Mouse (Mus musculus) heart, embryonic 10.5 days (tissue): ENCODE results near the gene Hoxb5. TPM values are rescaled to one million over a fixed set of nuclear protein-coding genes. Genes with fewer than 3 reads are reported as not detected.

ENCODE experiments used
- DNase-seq: peaks from one replicate; pipeline ENCODE4 v3.0.0-alpha.2; 2017; ENCODE audit warnings: low spot score
- H3K27ac ChIP-seq: fragments of 300-500 bp; sonication (generic); 2 replicates; pipeline ENCODE4 v1.5.1; 2016; ENCODE audit warnings: mild to moderate bottlenecking
- H3K27me3 ChIP-seq: fragments of 300-500 bp; sonication (generic); 2 replicates; pipeline ENCODE4 v1.6.1; 2016; ENCODE audit warnings: mild to moderate bottlenecking; ENCODE audit not compliant: poor library complexity, insufficient read depth, severe bottlenecking
- H3K36me3 ChIP-seq: fragments of 300-500 bp; sonication (generic); 2 replicates; pipeline ENCODE4 v1.6.1; 2016; ENCODE audit warnings: mild to moderate bottlenecking, moderate library complexity
- H3K4me1 ChIP-seq: fragments of 300-500 bp; sonication (generic); 2 replicates; pipeline ENCODE4 v1.6.1; 2016; ENCODE audit warnings: mild to moderate bottlenecking
- H3K4me3 ChIP-seq: fragments of 300-500 bp; sonication (generic); 2 replicates; pipeline ENCODE4 v1.5.1; 2016; ENCODE audit warnings: mild to moderate bottlenecking, moderate library complexity
- H3K9me3 ChIP-seq: fragments of 300-500 bp; sonication (generic); 2 replicates; pipeline ENCODE4 v1.6.1; 2016; ENCODE audit warnings: mild to moderate bottlenecking, moderate library complexity
- WGBS: fragments of 180-500 bp; shearing (Covaris S2); methylation state at CpG from one replicate; pipeline ENCODE4 v1.1.7; 2016; 5-methylcytosine and 5-hydroxymethylcytosine counted together
- polyA plus RNA-seq: library from polyadenylated mRNA; unstranded; fragments of >200 nt; fragmentation: Nextera tagmentation; extraction: Ambion mirVana; gene quantifications from 2 replicates; pipeline ENCODE4 v1.2.1, GENCODE M21; 2016

Hoxb5 gene
- polyA plus RNA-seq, 1 experiment from 2014 or later = 5.2 TPM

- Histone ChIP-seq H3K4me1 (peaks cover 31% of the 10 kb centered on the region), H3K27ac (no peak overlapping the region), H3K9me3 (no peaks in the 10 kb centered on the region), H3K4me3 (peak overlapping the region; percentile 51), H3K36me3 (no peaks in the 10 kb centered on the region), H3K27me3 (peaks cover 98% of the 10 kb centered on the region)
- WGBS = under 1% methylated on average over 55 of the region's 55 CpGs
- peak; percentile 72 for DNase-seq
Observed at GRCm38 (mm10) chr11:96286739-96287385, 16.3 kb upstream of the Hoxb5 start.

- no peak for DNase-seq
- no peaks in the 10 kb centered on the region for H3K9me3 ChIP-seq
- no peak overlapping the region for H3K27ac ChIP-seq
- under 1% methylated on average over 9 of the region's 9 CpGs for WGBS
- peaks cover 98% of the 10 kb centered on the region for H3K27me3 ChIP-seq
- peak overlapping the region; percentile 51 for H3K4me3 ChIP-seq
- peaks cover 31% of the 10 kb centered on the region for H3K4me1 ChIP-seq
- H3K36me3 ChIP-seq = no peaks in the 10 kb centered on the region
Observed at GRCm38 (mm10) chr11:96287411-96287810, 15.7 kb upstream of the Hoxb5 start.

DNA sequence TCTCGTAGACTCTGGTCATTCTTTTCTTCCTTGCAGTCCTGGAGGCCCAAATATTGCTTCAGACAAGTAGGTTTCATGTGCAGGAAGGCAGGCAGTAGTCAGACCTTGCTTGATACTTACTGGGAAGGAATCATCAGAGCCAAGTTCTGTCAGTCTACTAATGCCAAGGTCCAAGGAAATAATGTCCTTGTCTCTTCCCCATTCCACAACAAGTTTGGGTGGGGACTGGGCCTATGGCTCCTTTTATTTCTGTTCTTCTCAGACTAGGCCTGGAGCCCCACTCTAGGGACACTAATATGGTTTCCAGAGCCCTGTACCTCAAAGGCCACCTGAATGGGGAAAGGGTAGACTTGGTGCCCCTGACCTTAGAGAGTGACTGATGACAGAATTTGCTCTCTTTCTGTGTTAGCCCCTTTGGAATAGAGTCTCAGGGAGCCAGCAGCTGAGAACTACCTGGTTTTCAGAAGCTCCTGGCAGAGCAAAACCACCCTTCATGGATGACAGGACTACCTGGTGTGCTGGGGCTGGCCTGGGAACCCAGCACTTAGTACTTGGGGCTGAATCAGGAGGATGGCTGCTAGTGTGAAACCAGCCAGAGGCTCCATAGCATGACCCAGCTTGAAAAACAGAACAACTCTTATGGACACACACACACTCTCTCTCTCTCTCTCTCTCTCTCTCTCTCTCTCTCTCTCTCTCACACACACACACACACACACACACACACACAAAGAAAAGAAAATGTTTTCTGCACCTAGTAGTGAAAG, 14.5 kb upstream of the Hoxb5 start:
- Histone ChIP-seq H3K9me3 (no peaks in the 10 kb centered on the region), H3K4me1 (peaks cover 25% of the 10 kb centered on the region), H3K27me3 (peaks cover 98% of the 10 kb centered on the region), H3K36me3 (no peaks in the 10 kb centered on the region), H3K4me3 (no peak overlapping the region), H3K27ac (no peak overlapping the region)
- 3% methylated on average over 1 of the region's 1 CpGs for WGBS
- no peak for DNase-seq

DNA sequence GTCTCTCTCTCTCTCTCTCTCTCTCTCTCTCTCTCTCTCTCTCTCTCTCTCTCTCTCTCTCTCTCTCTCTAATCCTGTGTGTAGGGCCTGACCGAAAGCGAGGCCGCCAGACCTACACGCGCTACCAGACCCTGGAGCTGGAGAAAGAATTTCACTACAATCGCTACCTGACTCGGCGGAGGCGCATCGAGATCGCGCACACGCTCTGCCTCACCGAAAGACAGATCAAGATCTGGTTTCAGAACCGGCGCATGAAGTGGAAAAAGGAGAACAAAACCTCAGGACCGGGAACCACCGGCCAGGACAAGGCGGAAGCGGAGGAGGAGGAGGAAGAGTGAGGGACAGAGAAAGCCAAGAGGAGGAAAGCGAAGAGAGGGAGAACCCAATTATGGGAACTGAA, 13.8 kb upstream of the Hoxb5 start:
- Histone ChIP-seq H3K27me3 (peaks cover 98% of the 10 kb centered on the region), H3K36me3 (no peaks in the 10 kb centered on the region), H3K4me1 (peaks cover 19% of the 10 kb centered on the region), H3K9me3 (no peaks in the 10 kb centered on the region), H3K4me3 (no peak overlapping the region), H3K27ac (no peak overlapping the region)
- no peak for DNase-seq
- 1% methylated on average over 21 of the region's 21 CpGs for WGBS

DNA sequence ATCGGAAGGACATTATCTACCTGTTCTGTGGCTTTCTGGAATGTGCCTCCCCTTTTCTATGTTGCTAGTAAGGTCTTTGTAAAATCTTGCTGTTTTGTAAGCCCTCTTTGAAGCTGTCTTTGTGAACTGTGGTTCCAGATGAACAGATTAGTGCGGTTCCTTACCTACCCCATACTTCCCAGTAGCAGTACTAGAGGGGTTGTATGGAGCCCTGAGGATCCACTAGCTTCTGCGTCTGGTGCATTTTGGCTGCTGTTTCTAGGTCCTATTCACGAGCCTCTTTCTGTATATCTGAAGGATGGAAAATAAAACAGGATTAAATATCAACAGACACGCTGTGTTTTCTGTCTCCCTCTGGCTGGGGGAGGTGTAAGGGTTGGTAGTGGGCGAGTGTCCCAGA, 13.3 kb upstream of the Hoxb5 start:
- no peak for DNase-seq
- H3K36me3 ChIP-seq = no peaks in the 10 kb centered on the region
- 7% methylated on average over 6 of the region's 6 CpGs for WGBS

DNA sequence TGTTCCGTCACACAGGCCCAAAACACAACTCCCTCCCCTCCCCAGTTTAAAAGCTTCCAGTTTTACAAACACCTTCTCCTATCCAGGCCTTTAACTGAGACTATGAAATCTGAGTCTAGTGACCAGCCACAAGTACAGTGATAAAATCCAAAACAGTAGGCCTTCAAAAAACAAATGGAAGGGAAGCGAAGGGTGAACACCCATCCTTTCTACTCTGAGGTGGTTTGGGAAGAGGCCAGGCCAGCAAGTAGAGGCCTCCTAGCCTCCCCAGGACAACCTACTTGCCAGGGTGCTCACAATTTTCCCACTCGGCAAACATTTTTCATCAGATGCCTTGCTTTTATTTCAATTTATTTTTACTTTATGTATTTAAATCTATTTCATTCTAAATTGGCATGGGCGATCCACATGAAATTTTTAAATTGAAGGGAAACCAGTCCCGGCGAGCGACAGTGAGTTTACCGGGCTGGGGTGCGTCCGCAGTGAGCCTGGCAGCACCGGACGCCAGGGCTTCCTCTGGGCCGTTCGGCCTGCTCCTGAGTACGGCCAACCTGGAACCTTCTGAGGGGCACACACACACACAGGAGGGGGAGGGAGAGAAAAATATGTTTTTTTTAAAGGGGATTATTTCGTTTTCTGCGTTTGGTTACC, 12.3 kb upstream of the Hoxb5 start:
- 3% methylated on average over 17 of the region's 17 CpGs for WGBS
- Histone ChIP-seq H3K4me1 (peaks cover 19% of the 10 kb centered on the region), H3K27me3 (peaks cover 98% of the 10 kb centered on the region), H3K9me3 (no peaks in the 10 kb centered on the region), H3K36me3 (no peaks in the 10 kb centered on the region), H3K27ac (no peak overlapping the region), H3K4me3 (no peak overlapping the region)
- DNase-seq = no peak

More for the DNA sequence above, 13.3 kb upstream of the Hoxb5 start:
- Histone ChIP-seq H3K9me3 (no peaks in the 10 kb centered on the region), H3K4me3 (no peak overlapping the region), H3K4me1 (peaks cover 21% of the 10 kb centered on the region), H3K27me3 (peaks cover 98% of the 10 kb centered on the region), H3K27ac (no peak overlapping the region)

DNA sequence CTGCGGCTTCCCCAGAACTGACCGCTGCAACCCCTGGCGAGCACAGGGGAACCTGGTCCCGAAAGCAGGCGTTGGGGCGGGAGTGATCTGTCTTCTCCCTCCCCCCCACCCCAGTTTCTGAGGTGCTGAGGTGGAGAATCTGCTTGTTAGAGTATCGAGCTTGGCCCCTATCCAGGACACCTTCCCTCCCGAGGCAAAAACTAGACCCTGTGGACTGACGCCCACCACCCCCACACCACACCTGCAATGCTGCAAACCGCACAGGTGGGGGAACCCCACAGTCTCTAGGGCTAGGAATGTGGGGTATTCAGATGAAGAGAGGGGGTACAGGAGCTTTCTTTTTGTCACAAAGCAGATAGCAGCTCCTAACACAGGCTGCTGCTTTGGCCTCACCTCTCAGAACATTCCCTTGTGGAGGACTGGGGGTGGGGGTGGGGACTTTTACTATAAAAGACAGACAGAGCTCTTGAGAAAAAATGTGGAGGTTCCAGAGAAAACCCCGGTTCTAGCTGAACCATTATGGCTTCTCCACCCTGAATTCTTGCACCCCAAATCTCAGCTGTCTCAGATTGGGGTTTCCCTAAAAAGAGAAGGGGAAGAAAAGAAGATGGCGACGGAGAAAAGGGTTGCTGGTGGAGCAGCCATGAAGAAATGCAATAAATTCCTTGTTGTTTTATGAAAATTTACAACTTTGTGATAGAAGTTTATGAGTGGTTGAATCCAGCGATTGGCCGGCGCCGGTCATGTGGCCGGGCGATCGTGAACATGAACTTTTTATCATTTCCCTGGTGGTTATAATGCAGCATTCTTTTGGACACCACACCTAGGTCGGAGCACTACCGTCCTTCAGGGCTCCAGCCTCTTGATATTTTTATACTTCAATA, 11.2 kb upstream of the Hoxb5 start, which contains the start of gene Hoxb6:
Hoxb6 (plus strand) TSS at position 796 of the 884 bp plus-strand sequence.
- Histone ChIP-seq H3K4me1 (peaks cover 16% of the 10 kb centered on the region), H3K27ac (no peak within 1 kb of the TSS), H3K27me3 (peaks cover 98% of the 10 kb centered on the region), H3K36me3 (no peaks in the 10 kb centered on the region), H3K4me3 (peak within 1 kb of the TSS; percentile 13; the same call in 1 of the 2 replicates), H3K9me3 (no peaks in the 10 kb centered on the region)
- under 1% methylated on average over 22 of the region's 22 CpGs for WGBS
- no peak for DNase-seq

GRCm38 (mm10) chr11:96292565-96293301, 10.4 kb upstream of the Hoxb5 start:
- Histone ChIP-seq H3K4me3 (no peak overlapping the region), H3K36me3 (no peaks in the 10 kb centered on the region), H3K27me3 (peaks cover 98% of the 10 kb centered on the region), H3K9me3 (no peaks in the 10 kb centered on the region), H3K4me1 (peaks cover 10% of the 10 kb centered on the region), H3K27ac (no peak overlapping the region)
- no peak for DNase-seq
- WGBS = under 1% methylated on average over 12 of the region's 12 CpGs

GRCm38 (mm10) chr11:96293302-96293921, 9.7 kb upstream of the Hoxb5 start:
- 1% methylated on average over 22 of the region's 22 CpGs for WGBS
- peaks cover 10% of the 10 kb centered on the region for H3K4me1 ChIP-seq
- H3K4me3 ChIP-seq = peak overlapping the region; percentile 13; the same call in 1 of the 2 replicates

DNA sequence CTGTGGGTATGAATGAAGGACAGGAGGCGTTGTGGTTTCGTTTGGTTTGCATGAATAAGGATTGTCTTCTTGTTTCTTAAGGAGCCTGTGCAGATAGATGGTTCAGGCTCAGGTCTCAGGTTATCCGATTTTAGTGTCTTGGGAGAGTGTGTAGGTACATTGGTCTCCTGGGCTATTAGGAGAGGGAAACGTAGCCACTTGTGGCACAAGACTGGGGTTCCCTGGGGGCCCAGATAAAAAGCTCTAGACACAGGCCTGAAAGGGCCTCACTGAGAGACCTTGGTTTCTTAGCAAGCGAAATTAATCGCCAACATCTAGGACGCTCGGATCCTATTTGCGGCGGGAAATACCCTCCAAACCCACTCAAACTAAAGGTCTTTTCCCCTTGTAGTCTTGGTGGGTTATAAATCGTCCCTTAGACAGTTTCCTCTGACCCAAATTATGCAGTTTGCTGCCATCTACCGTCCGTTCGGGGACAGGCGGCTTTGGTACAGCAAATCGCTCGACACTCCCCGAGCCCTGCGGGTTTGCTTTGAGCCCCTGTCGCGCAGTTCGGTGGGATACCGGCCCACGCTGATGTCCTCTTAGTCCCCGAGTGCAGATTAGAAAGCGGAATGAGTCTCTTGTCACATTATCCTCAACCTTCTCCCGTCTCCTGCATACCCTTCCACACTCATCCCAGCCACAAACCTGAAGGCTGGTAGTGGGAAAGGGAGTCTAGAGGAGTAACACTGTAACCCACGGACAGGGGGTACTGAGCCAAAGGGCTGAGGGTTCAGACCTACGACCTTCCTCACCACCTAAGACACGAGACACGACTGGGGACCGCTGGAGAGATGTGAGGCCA, 8.7 kb upstream of the Hoxb5 start:
- peak; percentile 85 for DNase-seq
- peaks cover 98% of the 10 kb centered on the region for H3K27me3 ChIP-seq
- H3K36me3 ChIP-seq = no peaks in the 10 kb centered on the region
- WGBS = under 1% methylated on average over 32 of the region's 32 CpGs
- no peak overlapping the region for H3K27ac ChIP-seq
- H3K4me1 ChIP-seq = peaks cover 16% of the 10 kb centered on the region
- no peaks in the 10 kb centered on the region for H3K9me3 ChIP-seq
- 0 out of 2 replicates have a peak overlapping the region, but pooled peaks have one; percentile 8 for H3K4me3 ChIP-seq

More at GRCm38 (mm10) chr11:96293302-96293921, 9.7 kb upstream of the Hoxb5 start:
- Histone ChIP-seq H3K36me3 (no peaks in the 10 kb centered on the region), H3K27ac (no peak overlapping the region), H3K27me3 (peaks cover 98% of the 10 kb centered on the region), H3K9me3 (no peaks in the 10 kb centered on the region)
- no peak for DNase-seq
